Mouse (Mus musculus) myocyte (in vitro differentiated cells): ENCODE measurements around the gene Hoxd3.

Source experiments
- MAX ChIP-seq: IDR thresholded peaks from one replicate; pipeline ENCODE4 v1.6.1; 2011; ENCODE audit warnings: low read depth, mild to moderate bottlenecking, control low read depth
- MYOD1 ChIP-seq, 3 experiments: IDR thresholded peaks; one replicate each; pipeline ENCODE4 v1.6.1; 2011; ENCODE audit warnings: control low read depth in 2 of 3, low read depth in 2 of 3, mild to moderate bottlenecking in 2 of 3, moderate library complexity in 1 of 3; ENCODE audit not compliant: insufficient read length in 2 of 3, control insufficient read depth in 1 of 3
- POLR2A ChIP-seq: IDR thresholded peaks from one replicate; pipeline ENCODE4 v1.6.1; 2011; ENCODE audit warnings: low read depth, mild to moderate bottlenecking, control low read depth, moderate library complexity; ENCODE audit not compliant: insufficient read length
- SRF ChIP-seq: IDR thresholded peaks from one replicate; pipeline ENCODE4 v1.6.1; 2011; ENCODE audit warnings: low read depth; ENCODE audit not compliant: control insufficient read depth, insufficient read length
- TCF12 ChIP-seq: IDR thresholded peaks from one replicate; pipeline ENCODE4 v1.6.1; 2011; ENCODE audit warnings: mild to moderate bottlenecking, control low read depth; ENCODE audit not compliant: poor library complexity, insufficient read depth, severe bottlenecking
- USF1 ChIP-seq: IDR thresholded peaks from one replicate; pipeline ENCODE4 v1.6.1; 2011; ENCODE audit warnings: low read depth, mild to moderate bottlenecking, control low read depth, moderate library complexity

DNA sequence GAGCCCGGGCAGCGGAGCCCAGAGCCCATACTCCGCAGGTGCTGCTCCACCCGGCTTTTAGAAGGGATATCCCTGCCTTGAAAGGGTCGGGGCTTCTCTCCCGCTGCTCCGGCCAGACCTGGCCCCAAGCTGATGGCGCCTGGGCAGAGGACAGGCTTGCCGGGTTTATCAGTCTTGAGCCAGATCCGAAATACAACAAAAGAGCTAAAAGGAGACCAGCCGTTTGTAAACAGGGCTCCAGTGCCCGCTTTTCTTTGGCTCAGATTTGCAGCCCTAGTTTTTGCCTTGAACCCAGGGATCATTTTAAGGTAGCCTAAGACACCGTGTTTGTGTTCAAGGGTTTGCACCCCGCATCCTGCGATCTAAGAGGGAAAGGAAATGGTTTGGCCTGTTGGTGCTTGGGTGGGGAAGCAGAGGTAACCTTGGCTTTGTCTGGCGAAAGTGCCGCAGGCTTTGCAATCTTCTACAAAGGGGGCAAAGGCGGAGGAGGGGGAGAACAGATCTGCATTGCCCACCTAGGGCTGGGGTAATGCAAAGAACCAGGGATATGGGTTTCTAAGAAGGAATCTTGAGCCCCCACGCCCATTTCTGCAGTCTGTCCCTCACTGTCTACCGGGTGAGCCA is 18.8 kb upstream of the Hoxd3 start:
- TF ChIP-seq POLR2A (no peak), MAX (no peak), TCF12 (no peak), MYOD1 (IDR thresholded peaks at IDR 0.05; ENCODE audit: control insufficient read depth in 1 of 3, insufficient read length in 2 of 3, low read depth in 2 of 3) (no peak), SRF (no peak), USF1 (no peak)
